Mouse (Mus musculus): Measurements from ENCODE around the gene Dlgap1. TPM values are rescaled to one million over a fixed set of nuclear protein-coding genes. Genes with fewer than 3 reads are reported as not detected.
A peak's percentile ranks its signal among the peaks of the same experiment; 100 is the strongest.

Gene Dlgap1
- polyA plus RNA-seq, 1 experiment from 2014 or later: 3.7 TPM

DNA sequence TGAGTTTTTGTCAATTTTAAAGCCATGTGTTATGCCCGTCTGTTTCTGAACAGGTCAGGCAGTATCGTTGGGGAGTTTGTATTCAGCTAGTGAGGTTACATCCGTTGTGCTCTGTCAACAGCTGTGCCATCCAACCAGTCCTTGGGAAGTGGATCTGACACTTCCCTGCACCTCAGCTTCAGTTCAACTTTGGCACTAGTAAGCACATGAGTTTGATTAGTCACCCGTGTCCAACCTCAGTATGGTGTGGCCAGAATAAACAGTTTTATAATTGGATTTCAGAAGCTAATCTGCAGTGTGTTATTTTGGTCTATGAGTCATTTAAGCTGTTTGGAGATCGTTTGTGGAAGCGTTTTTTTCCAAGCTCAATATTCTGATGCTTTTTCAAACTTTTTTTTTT is 35.8 kb downstream of the Dlgap1 start:
- 56% methylated on average over 6 of the region's 6 CpGs for WGBS
- no peak overlapping the region for H3K4me2 ChIP-seq (ENCODE audit: low read depth, low read length)
- no peak overlapping the region for H3K27ac ChIP-seq (replicated peaks; ENCODE audit: low read depth, low read length)

DNA sequence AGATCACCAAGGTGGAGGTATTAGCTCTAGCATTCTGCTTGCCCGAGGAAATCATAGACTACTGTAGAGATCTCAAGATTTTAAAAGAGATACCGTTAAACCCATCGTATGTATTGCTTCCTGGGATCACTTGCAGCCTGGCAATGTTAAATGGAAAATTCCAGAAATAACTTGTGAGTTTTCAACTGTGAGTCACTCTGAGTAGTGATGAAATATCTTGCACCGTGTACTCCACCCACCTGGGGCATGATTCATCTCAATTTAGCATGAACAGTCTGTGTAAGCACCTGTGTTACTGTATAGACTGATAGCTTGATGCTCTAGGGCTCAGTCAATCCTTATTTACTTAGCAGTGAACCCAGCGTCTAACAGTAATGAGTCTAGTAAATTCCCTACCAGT is 38.7 kb downstream of the Dlgap1 start:
- Histone ChIP-seq H3K27me3 (replicated peaks; ENCODE audit: control insufficient read depth, insufficient read depth, low read length) (no peaks in the 10 kb centered on the region), H3K4me3 (ENCODE audit: low read depth, low read length) (no peak overlapping the region), H3K36me3 (ENCODE audit: control insufficient read depth, insufficient read depth, low read length) (no peaks in the 10 kb centered on the region), H3K4me2 (ENCODE audit: low read depth, low read length) (no peak overlapping the region), H3K27ac (replicated peaks; ENCODE audit: low read depth, low read length) (no peak overlapping the region), H3K9ac (ENCODE audit: low read depth, low read length) (no peak overlapping the region), H3K9me3 (ENCODE audit: control insufficient read depth, low read length) (no peaks in the 10 kb centered on the region), H3K4me1 (ENCODE audit: control insufficient read depth, insufficient read depth, low read length) (no peaks in the 10 kb centered on the region)
- 78% methylated on average over 5 of the region's 5 CpGs for WGBS
- ATAC-seq (ENCODE audit: low read depth) (no peak), DNase-seq (ENCODE audit: low spot score) (no peak)

More for the DNA sequence above, 35.8 kb downstream of the Dlgap1 start:
- H3K9ac ChIP-seq (ENCODE audit: low read depth, low read length): no peak overlapping the region
- H3K4me3 ChIP-seq (ENCODE audit: low read depth, low read length): no peak overlapping the region
- H3K9me3 ChIP-seq (ENCODE audit: control insufficient read depth, low read length): no peaks in the 10 kb centered on the region
- DNase-seq (ENCODE audit: low spot score): no peak
- ATAC-seq (ENCODE audit: low read depth): no peak
- no peaks in the 10 kb centered on the region for H3K27me3 ChIP-seq (replicated peaks; ENCODE audit: control insufficient read depth, insufficient read depth, low read length)
- H3K36me3 ChIP-seq (ENCODE audit: control insufficient read depth, insufficient read depth, low read length): no peaks in the 10 kb centered on the region
- no peaks in the 10 kb centered on the region for H3K4me1 ChIP-seq (ENCODE audit: control insufficient read depth, insufficient read depth, low read length)

GRCm38 (mm10) chr17:70016511-70016910 is 47.6 kb downstream of the Dlgap1 start:
- 73% methylated on average over 7 of the region's 7 CpGs for WGBS

GRCm38 (mm10) chr17:70020376-70020775 is 51.5 kb downstream of the Dlgap1 start:
- Histone ChIP-seq H3K36me3 (ENCODE audit: control insufficient read depth, insufficient read depth, low read length) (no peaks in the 10 kb centered on the region), H3K9me3 (ENCODE audit: control insufficient read depth, low read length) (no peaks in the 10 kb centered on the region), H3K27ac (replicated peaks; ENCODE audit: low read depth, low read length) (no peak overlapping the region), H3K4me3 (ENCODE audit: low read depth, low read length) (no peak overlapping the region), H3K9ac (ENCODE audit: low read depth, low read length) (no peak overlapping the region), H3K4me2 (ENCODE audit: low read depth, low read length) (no peak overlapping the region), H3K4me1 (ENCODE audit: control insufficient read depth, insufficient read depth, low read length) (no peaks in the 10 kb centered on the region), H3K27me3 (replicated peaks; ENCODE audit: control insufficient read depth, insufficient read depth, low read length) (no peaks in the 10 kb centered on the region)
- 64% methylated on average over 4 of the region's 4 CpGs for WGBS
- ATAC-seq (ENCODE audit: low read depth) (no peak), DNase-seq (ENCODE audit: low spot score) (no peak)

More at GRCm38 (mm10) chr17:70016511-70016910, 47.6 kb downstream of the Dlgap1 start:
- Histone ChIP-seq H3K9ac (ENCODE audit: low read depth, low read length) (no peak overlapping the region), H3K4me3 (ENCODE audit: low read depth, low read length) (no peak overlapping the region), H3K4me2 (ENCODE audit: low read depth, low read length) (no peak overlapping the region), H3K36me3 (ENCODE audit: control insufficient read depth, insufficient read depth, low read length) (no peaks in the 10 kb centered on the region), H3K27me3 (replicated peaks; ENCODE audit: control insufficient read depth, insufficient read depth, low read length) (no peaks in the 10 kb centered on the region), H3K27ac (replicated peaks; ENCODE audit: low read depth, low read length) (no peak overlapping the region), H3K9me3 (ENCODE audit: control insufficient read depth, low read length) (no peaks in the 10 kb centered on the region), H3K4me1 (ENCODE audit: control insufficient read depth, insufficient read depth, low read length) (no peaks in the 10 kb centered on the region)
- ATAC-seq (ENCODE audit: low read depth) (no peak), DNase-seq (ENCODE audit: low spot score) (no peak)

- Histone ChIP-seq H3K4me1 (ENCODE audit: control insufficient read depth, insufficient read depth, low read length) (no peaks in the 10 kb centered on the region), H3K9me3 (ENCODE audit: control insufficient read depth, low read length) (no peaks in the 10 kb centered on the region), H3K36me3 (ENCODE audit: control insufficient read depth, insufficient read depth, low read length) (no peaks in the 10 kb centered on the region), H3K4me2 (ENCODE audit: low read depth, low read length) (no peak overlapping the region), H3K27ac (replicated peaks; ENCODE audit: low read depth, low read length) (no peak overlapping the region), H3K4me3 (ENCODE audit: low read depth, low read length) (no peak overlapping the region), H3K9ac (ENCODE audit: low read depth, low read length) (no peak overlapping the region), H3K27me3 (replicated peaks; ENCODE audit: control insufficient read depth, insufficient read depth, low read length) (no peaks in the 10 kb centered on the region)
- DNase-seq (ENCODE audit: low spot score): no peak
- 64% methylated on average over 2 of the region's 2 CpGs for WGBS
- no peak for ATAC-seq (ENCODE audit: low read depth)
Observed at GRCm38 (mm10) chr17:70022618-70023017, 53.7 kb downstream of the Dlgap1 start.

DNA sequence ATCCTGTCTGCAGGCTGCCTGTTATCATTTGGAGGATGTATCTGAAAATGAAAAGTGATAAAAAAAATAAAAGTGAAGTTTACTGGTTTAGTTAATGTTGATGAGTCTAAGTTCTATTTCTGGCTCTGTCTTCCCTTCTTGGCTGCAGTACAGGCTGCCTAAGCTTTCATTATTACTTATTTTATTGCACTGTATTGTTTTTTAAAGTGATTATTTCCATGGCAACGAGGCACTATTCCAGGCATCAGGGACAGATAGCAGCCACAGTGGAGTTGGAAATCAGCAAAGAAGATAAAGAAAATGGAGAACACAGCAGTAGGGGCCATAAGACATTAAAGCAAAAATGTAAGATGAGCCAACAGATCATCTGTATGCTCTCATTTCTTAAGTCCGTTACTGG is 66.0 kb downstream of the Dlgap1 start:
- H3K4me2 ChIP-seq (ENCODE audit: low read depth, low read length): no peak overlapping the region
- no peak for ATAC-seq (ENCODE audit: low read depth)
- 63% methylated on average over 2 of the region's 2 CpGs for WGBS
- peak; percentile 10 for DNase-seq (ENCODE audit: low spot score)
- H3K4me1 ChIP-seq (ENCODE audit: control insufficient read depth, insufficient read depth, low read length): no peaks in the 10 kb centered on the region
- no peak overlapping the region for H3K9ac ChIP-seq (ENCODE audit: low read depth, low read length)
- no peak overlapping the region for H3K27ac ChIP-seq (replicated peaks; ENCODE audit: low read depth, low read length)
- H3K36me3 ChIP-seq (ENCODE audit: control insufficient read depth, insufficient read depth, low read length): no peaks in the 10 kb centered on the region
- no peaks in the 10 kb centered on the region for H3K27me3 ChIP-seq (replicated peaks; ENCODE audit: control insufficient read depth, insufficient read depth, low read length)
- no peak overlapping the region for H3K4me3 ChIP-seq (ENCODE audit: low read depth, low read length)
- H3K9me3 ChIP-seq (ENCODE audit: control insufficient read depth, low read length): no peaks in the 10 kb centered on the region

DNA sequence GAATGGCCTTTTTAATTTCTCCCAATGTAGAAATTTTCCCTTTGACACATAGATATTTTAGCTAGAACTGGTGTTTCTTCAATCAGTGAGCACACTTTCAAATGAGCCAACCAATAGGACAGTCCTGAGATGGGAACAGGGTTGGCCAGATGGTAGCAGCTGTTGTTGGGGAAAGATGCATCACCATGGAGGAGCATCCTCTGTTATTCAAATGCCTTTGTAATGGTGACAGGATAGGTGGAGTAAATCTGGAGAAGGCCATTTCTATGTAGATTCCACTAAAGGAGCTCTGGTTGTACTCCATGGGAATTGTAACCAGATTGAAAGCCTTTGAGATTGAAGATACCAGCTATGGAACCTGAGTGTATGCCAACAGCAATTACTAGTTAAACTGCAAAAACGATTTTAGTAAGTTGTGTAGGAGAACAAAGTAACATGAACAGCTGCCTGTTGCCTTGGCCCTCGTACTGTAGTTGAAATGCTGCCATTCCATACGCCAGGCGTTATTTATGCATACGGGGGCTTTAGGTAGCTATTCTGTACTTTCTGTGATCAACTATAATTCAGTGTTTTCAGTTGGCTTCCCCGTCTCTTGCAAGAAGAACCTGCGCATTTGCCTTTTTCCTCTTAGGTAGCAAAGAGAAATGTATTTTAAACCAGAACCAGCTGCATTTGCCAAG is 72.0 kb downstream of the Dlgap1 start:
- H3K27me3 ChIP-seq (replicated peaks; ENCODE audit: control insufficient read depth, insufficient read depth, low read length): no peaks in the 10 kb centered on the region
- H3K27ac ChIP-seq (replicated peaks; ENCODE audit: low read depth, low read length): no peak overlapping the region
- DNase-seq (ENCODE audit: low spot score) (no peak), ATAC-seq (ENCODE audit: low read depth) (no peak)
- no peak overlapping the region for H3K9ac ChIP-seq (ENCODE audit: low read depth, low read length)
- 68% methylated on average over 7 of the region's 7 CpGs for WGBS
- no peaks in the 10 kb centered on the region for H3K4me1 ChIP-seq (ENCODE audit: control insufficient read depth, insufficient read depth, low read length)
- no peak overlapping the region for H3K4me3 ChIP-seq (ENCODE audit: low read depth, low read length)
- H3K36me3 ChIP-seq (ENCODE audit: control insufficient read depth, insufficient read depth, low read length): no peaks in the 10 kb centered on the region
- no peak overlapping the region for H3K4me2 ChIP-seq (ENCODE audit: low read depth, low read length)
- no peaks in the 10 kb centered on the region for H3K9me3 ChIP-seq (ENCODE audit: control insufficient read depth, low read length)

- Histone ChIP-seq H3K27ac (replicated peaks; ENCODE audit: low read depth, low read length) (no peak overlapping the region), H3K9ac (ENCODE audit: low read depth, low read length) (no peak overlapping the region), H3K36me3 (ENCODE audit: control insufficient read depth, insufficient read depth, low read length) (no peaks in the 10 kb centered on the region), H3K4me1 (ENCODE audit: control insufficient read depth, insufficient read depth, low read length) (no peaks in the 10 kb centered on the region), H3K9me3 (ENCODE audit: control insufficient read depth, low read length) (no peaks in the 10 kb centered on the region), H3K4me3 (ENCODE audit: low read depth, low read length) (no peak overlapping the region), H3K27me3 (replicated peaks; ENCODE audit: control insufficient read depth, insufficient read depth, low read length) (no peaks in the 10 kb centered on the region), H3K4me2 (ENCODE audit: low read depth, low read length) (no peak overlapping the region)
- ATAC-seq (ENCODE audit: low read depth) (no peak), DNase-seq (ENCODE audit: low spot score) (no peak)
- WGBS: 83% methylated on average over 6 of the region's 6 CpGs
Observed at GRCm38 (mm10) chr17:70068281-70068680, 99.4 kb downstream of the Dlgap1 start.

DNA sequence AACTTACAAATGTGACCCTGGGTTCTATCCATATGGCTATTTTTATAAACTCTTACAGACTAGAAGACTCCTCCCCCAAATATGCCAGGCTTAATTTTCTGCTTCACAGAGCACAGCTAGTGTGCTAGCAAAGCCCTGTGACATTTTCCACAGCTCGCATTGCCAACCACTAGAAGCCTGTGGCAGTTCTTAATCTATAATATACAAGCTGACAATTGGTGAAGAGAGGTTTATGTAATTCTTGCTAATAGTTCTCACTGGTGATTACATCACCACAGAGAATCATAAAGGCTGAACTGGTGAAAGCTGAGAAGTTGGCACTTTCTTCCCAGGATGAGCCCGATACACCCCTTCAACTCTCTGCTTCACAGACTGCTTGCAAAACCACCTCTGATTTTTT is 103.2 kb downstream of the Dlgap1 start:
- no peak overlapping the region for H3K27ac ChIP-seq (replicated peaks; ENCODE audit: low read depth, low read length)
- H3K9ac ChIP-seq (ENCODE audit: low read depth, low read length): no peak overlapping the region
- no peaks in the 10 kb centered on the region for H3K4me1 ChIP-seq (ENCODE audit: control insufficient read depth, insufficient read depth, low read length)
- no peaks in the 10 kb centered on the region for H3K36me3 ChIP-seq (ENCODE audit: control insufficient read depth, insufficient read depth, low read length)
- 62% methylated on average over 2 of the region's 2 CpGs for WGBS
- no peak overlapping the region for H3K4me2 ChIP-seq (ENCODE audit: low read depth, low read length)
- H3K9me3 ChIP-seq (ENCODE audit: control insufficient read depth, low read length): no peaks in the 10 kb centered on the region
- ATAC-seq (ENCODE audit: low read depth) (peak; percentile 60), DNase-seq (ENCODE audit: low spot score) (peak; percentile 63)
- H3K27me3 ChIP-seq (replicated peaks; ENCODE audit: control insufficient read depth, insufficient read depth, low read length): no peaks in the 10 kb centered on the region
- H3K4me3 ChIP-seq (ENCODE audit: low read depth, low read length): no peak overlapping the region

Measured in embryonic facial prominence, embryonic 14.5 days (tissue).